Mouse (Mus musculus): ENCODE results near the gene Mgll.

Gene Mgll

GRCm38 (mm10) chr6:88717143-88718032, 6.8 kb upstream of the Mgll start:
- in situ Hi-C loops (cut with MboI; ENCODE audit: low sequenced_read_pairs): no loop called here

- in situ Hi-C loops (cut with MboI; ENCODE audit: low sequenced_read_pairs): no loop called here
Measured at GRCm38 (mm10) chr6:88718033-88718725, 6.0 kb upstream of the Mgll start.

GRCm38 (mm10) chr6:88721059-88721458, 3.2 kb upstream of the Mgll start:
- in situ Hi-C loops (cut with MboI; ENCODE audit: low sequenced_read_pairs): no loop called here

GRCm38 (mm10) chr6:88722906-88723305, 1.3 kb upstream of the Mgll start:
- in situ Hi-C loops (cut with MboI; ENCODE audit: low sequenced_read_pairs): no loop called here

GRCm38 (mm10) chr6:88723806-88724312, 353 bp upstream of the Mgll start:
- in situ Hi-C loops (cut with MboI; ENCODE audit: low sequenced_read_pairs): no loop called here

GRCm38 (mm10) chr6:88725590-88725989, 1.4 kb downstream of the Mgll start:
- in situ Hi-C loops (cut with MboI; ENCODE audit: low sequenced_read_pairs): no loop called here

- in situ Hi-C loops (cut with MboI; ENCODE audit: low sequenced_read_pairs): no loop called here
Measured at GRCm38 (mm10) chr6:88726252-88727211, 2.3 kb downstream of the Mgll start.

- in situ Hi-C loops (cut with MboI; ENCODE audit: low sequenced_read_pairs): no loop called here
Measured at GRCm38 (mm10) chr6:88727490-88727889, 3.3 kb downstream of the Mgll start.

GRCm38 (mm10) chr6:88728054-88728453, 3.8 kb downstream of the Mgll start:
- in situ Hi-C loops (cut with MboI; ENCODE audit: low sequenced_read_pairs): no loop called here

- in situ Hi-C loops (cut with MboI; ENCODE audit: low sequenced_read_pairs): no loop called here
Measured at GRCm38 (mm10) chr6:88728515-88728914, 4.3 kb downstream of the Mgll start.

GRCm38 (mm10) chr6:88731211-88731751, 7.1 kb downstream of the Mgll start:
- in situ Hi-C loops (cut with MboI; ENCODE audit: low sequenced_read_pairs): no loop called here

GRCm38 (mm10) chr6:88731991-88732390, 7.8 kb downstream of the Mgll start:
- in situ Hi-C loops (cut with MboI; ENCODE audit: low sequenced_read_pairs): no loop called here

- in situ Hi-C loops (cut with MboI; ENCODE audit: low sequenced_read_pairs): no loop called here
Measured at GRCm38 (mm10) chr6:88732643-88733613, 8.7 kb downstream of the Mgll start.

- in situ Hi-C loops (cut with MboI; ENCODE audit: low sequenced_read_pairs): no loop called here
Measured at GRCm38 (mm10) chr6:88736337-88736736, 12.1 kb downstream of the Mgll start.

GRCm38 (mm10) chr6:88736741-88737508, 12.7 kb downstream of the Mgll start:
- in situ Hi-C loops (cut with MboI; ENCODE audit: low sequenced_read_pairs): no loop called here

GRCm38 (mm10) chr6:88737509-88737888, 13.3 kb downstream of the Mgll start:
- in situ Hi-C loops (cut with MboI; ENCODE audit: low sequenced_read_pairs): no loop called here

GRCm38 (mm10) chr6:88741041-88741440, 16.8 kb downstream of the Mgll start:
- in situ Hi-C loops (cut with MboI; ENCODE audit: low sequenced_read_pairs): no loop called here

- in situ Hi-C loops (cut with MboI; ENCODE audit: low sequenced_read_pairs): no loop called here
Measured at GRCm38 (mm10) chr6:88741791-88742190, 17.6 kb downstream of the Mgll start.

All from CH12F3 (cell line).